Mouse (Mus musculus) spleen, adult 2 months (tissue): ENCODE results near the gene Bcl7b.

ENCODE experiments used
- CTCF ChIP-seq: fragments of 200-500 bp; IDR thresholded peaks from 2 replicates; pipeline ENCODE4 v1.5.1; 2011; ENCODE audit warnings: mild to moderate bottlenecking, inconsistent platforms; ENCODE audit not compliant: insufficient read depth, insufficient read length, insufficient replicate concordance; ENCODE audit errors: extremely low read depth
- POLR2A ChIP-seq: fragments of 200-500 bp; IDR thresholded peaks from 2 replicates; pipeline ENCODE4 v1.6.1; 2011; ENCODE audit warnings: low read depth, low read length, inconsistent platforms

DNA sequence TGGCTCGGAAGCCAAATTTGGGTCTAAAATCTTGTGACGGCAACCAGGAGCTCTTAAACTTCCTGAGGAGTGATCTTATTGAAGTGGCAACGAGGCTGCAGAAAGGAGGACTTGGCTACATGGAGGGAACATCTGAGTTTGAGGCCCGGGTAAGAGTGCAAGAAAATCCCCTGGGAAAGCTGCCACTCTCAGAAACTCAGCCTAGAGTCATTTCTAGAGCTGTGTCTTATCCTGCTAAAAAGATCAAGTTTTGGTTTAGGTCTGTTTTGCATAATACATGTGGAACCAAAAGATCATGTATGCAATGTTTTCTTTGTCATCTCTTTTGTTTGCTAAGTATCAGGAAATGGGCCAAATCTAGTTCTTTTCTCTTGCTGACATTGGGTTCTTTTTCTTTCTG lies 62.1 kb downstream of the Bcl7b start:
- TF ChIP-seq POLR2A (no peak), CTCF (no peak)
